Mouse (Mus musculus): Measurements from ENCODE around the gene Myzap.

Gene Myzap

GRCm38 (mm10) chr9:71544831-71545230 lies 47.3 kb downstream of the Myzap start:
- no peak for DNase-seq (ENCODE audit: low spot score in 2 of 2)

GRCm38 (mm10) chr9:71543443-71544222 lies 48.5 kb downstream of the Myzap start:
- DNase-seq (ENCODE audit: low spot score in 2 of 2) = peak; percentile 60 to 84

GRCm38 (mm10) chr9:71542292-71542691 lies 49.9 kb downstream of the Myzap start:
- DNase-seq (ENCODE audit: low spot score in 2 of 2) = no peak

- DNase-seq (ENCODE audit: low spot score in 2 of 2) = no peak
These were observed 51.4 kb downstream of the Myzap start for GRCm38 (mm10) chr9:71540739-71541138.

GRCm38 (mm10) chr9:71535730-71536129 lies 56.4 kb downstream of the Myzap start:
- DNase-seq (ENCODE audit: low spot score in 2 of 2) = no peak

GRCm38 (mm10) chr9:71535036-71535435 lies 57.1 kb downstream of the Myzap start:
- no peak for DNase-seq (ENCODE audit: low spot score in 2 of 2)

GRCm38 (mm10) chr9:71529960-71530359 lies 62.2 kb downstream of the Myzap start:
- DNase-seq (ENCODE audit: low spot score in 2 of 2) = no peak

GRCm38 (mm10) chr9:71527438-71527837 lies 64.7 kb downstream of the Myzap start:
- no peak for DNase-seq (ENCODE audit: low spot score in 2 of 2)

GRCm38 (mm10) chr9:71523901-71524300 lies 68.3 kb downstream of the Myzap start:
- no peak for DNase-seq (ENCODE audit: low spot score in 2 of 2)

GRCm38 (mm10) chr9:71519836-71520235 lies 72.3 kb downstream of the Myzap start:
- no peak for DNase-seq (ENCODE audit: low spot score in 2 of 2)

- DNase-seq (ENCODE audit: low spot score in 2 of 2) = no peak
These were observed 74.7 kb downstream of the Myzap start for GRCm38 (mm10) chr9:71517487-71517886.

GRCm38 (mm10) chr9:71515862-71516261 lies 76.3 kb downstream of the Myzap start:
- no peak for DNase-seq (ENCODE audit: low spot score in 2 of 2)

GRCm38 (mm10) chr9:71513566-71513965 lies 78.6 kb downstream of the Myzap start:
- no peak for DNase-seq (ENCODE audit: low spot score in 2 of 2)

GRCm38 (mm10) chr9:71512899-71513298 lies 79.3 kb downstream of the Myzap start:
- DNase-seq (ENCODE audit: low spot score in 2 of 2) = no peak

- DNase-seq (ENCODE audit: low spot score in 2 of 2) = no peak
These were observed 93.6 kb downstream of the Myzap start for GRCm38 (mm10) chr9:71498391-71499182.

GRCm38 (mm10) chr9:71496637-71497036 lies 95.5 kb downstream of the Myzap start:
- DNase-seq (ENCODE audit: low spot score in 2 of 2) = no peak

GRCm38 (mm10) chr9:71493771-71494170 lies 98.4 kb downstream of the Myzap start:
- DNase-seq (ENCODE audit: low spot score in 2 of 2) = no peak

- DNase-seq (ENCODE audit: low spot score in 2 of 2) = no peak
These were observed 99.7 kb downstream of the Myzap start for GRCm38 (mm10) chr9:71492296-71493025.

GRCm38 (mm10) chr9:71490076-71490475 lies 102.1 kb downstream of the Myzap start:
- no peak for DNase-seq (ENCODE audit: low spot score in 2 of 2)

- DNase-seq (ENCODE audit: low spot score in 2 of 2) = no peak
These were observed 106.0 kb downstream of the Myzap start for GRCm38 (mm10) chr9:71486127-71486526.

- peak; percentile 80 to 88 for DNase-seq (ENCODE audit: low spot score in 2 of 2)
These were observed 106.6 kb downstream of the Myzap start, which contains the start of gene Polr2m for GRCm38 (mm10) chr9:71485475-71486094. Gene Polr2m, minus strand, starts transcription at chr9:71485935.
